Mouse (Mus musculus) liver, embryonic 14.5 days (tissue): ENCODE results near the gene Ahctf1. TPM values are rescaled to one million over a fixed set of nuclear protein-coding genes. Genes with fewer than 3 reads are reported as not detected.

Source experiments
- ATAC-seq: fragments of 200-750 bp; cut with Nextera tagmentation; 2 replicates; pipeline ENCODE4 v1.8.0; 2017; ENCODE audit warnings: moderate number of reproducible peaks, mild to moderate bottlenecking, moderate library complexity; ENCODE audit not compliant: insufficient read depth
- DNase-seq, 3 experiments: peaks; one replicate each; pipeline ENCODE4 v3.0.0-alpha.2; 2012 to 2013; ENCODE audit warnings: low read depth in 3 of 3, low spot score in 3 of 3
- H3K27ac ChIP-seq: fragments of 300-500 bp; sonication (generic); 2 replicates; pipeline ENCODE4 v1.5.1; 2014; ENCODE audit warnings: moderate library complexity, mild to moderate bottlenecking, control low read depth, inconsistent platforms
- H3K27me3 ChIP-seq: fragments of 300-500 bp; sonication (generic); 2 replicates; pipeline ENCODE4 v1.6.1; 2014; ENCODE audit warnings: mild to moderate bottlenecking, low read length, moderate library complexity; ENCODE audit not compliant: control insufficient read depth, insufficient read depth
- H3K36me3 ChIP-seq: fragments of 300-500 bp; sonication (generic); replicated peaks from 2 replicates; pipeline ENCODE4 v1.6.1; 2014; ENCODE audit warnings: low read depth; ENCODE audit not compliant: control insufficient read depth, insufficient read depth
- H3K4me1 ChIP-seq, 2 experiments: fragments of 200-500 bp in 1 of 2; fragments of 300-500 bp in 1 of 2; sonication (generic) in 1 of 2; replicated peaks; 2 replicates each; pipeline ENCODE4 v1.6.1; 2012 to 2014; ENCODE audit warnings: antibody characterized with exemption in 1 of 2, inconsistent platforms in 1 of 2, low read length in 1 of 2; ENCODE audit not compliant: control insufficient read depth in 2 of 2, insufficient read depth in 2 of 2
- H3K4me2 ChIP-seq: fragments of 300-500 bp; sonication (generic); 2 replicates; pipeline ENCODE4 v1.6.1; 2014; ENCODE audit warnings: low read depth, mild to moderate bottlenecking, control low read depth, moderate library complexity
- H3K4me3 ChIP-seq, 2 experiments: fragments of 200-500 bp in 1 of 2; fragments of 300-500 bp in 1 of 2; sonication (generic) in 1 of 2; 2 replicates each; pipeline ENCODE4 v1.5.1; 2012 to 2014; ENCODE audit warnings: low read depth in 2 of 2, low read length in 2 of 2, mild to moderate bottlenecking in 2 of 2, control low read depth in 1 of 2, inconsistent platforms in 1 of 2, moderate library complexity in 1 of 2; ENCODE audit not compliant: insufficient read depth in 1 of 2
- H3K9ac ChIP-seq: fragments of 300-500 bp; sonication (generic); replicated peaks from 2 replicates; pipeline ENCODE4 v1.6.1; 2014; ENCODE audit warnings: mild to moderate bottlenecking, control low read depth, moderate library complexity
- H3K9me3 ChIP-seq: fragments of 300-500 bp; sonication (generic); 2 replicates; pipeline ENCODE4 v1.6.1; 2016; ENCODE audit warnings: low read length, mixed read lengths; ENCODE audit not compliant: control insufficient read depth
- CTCF ChIP-seq: IDR thresholded peaks from 2 replicates; pipeline ENCODE4 v1.5.1; 2016; ENCODE audit warnings: antibody characterized with exemption, low read depth, control low read depth
- EP300 ChIP-seq: IDR thresholded peaks from 2 replicates; pipeline ENCODE4 v1.6.1; 2016; ENCODE audit warnings: antibody characterized with exemption, low read depth
- WGBS: fragments of 180-500 bp; shearing (Covaris S2); extraction: QIAGEN DNeasy Blood & Tissue Kit; methylation state at CpG from one replicate; pipeline ENCODE4 v1.1.7; 2014; ENCODE audit not compliant: insufficient replicate concordance; 5-methylcytosine and 5-hydroxymethylcytosine counted together
- polyA plus RNA-seq, 2 experiments: library from polyadenylated mRNA; depleted of rRNA in 1 of 2; stranded (reverse) in 1 of 2; unstranded in 1 of 2; fragments of >200 nt; fragmentation: Nextera tagmentation in 1 of 2; extraction: Ambion mirVana in 1 of 2; gene quantifications; 2 replicates each; pipeline versions ENCODE4 v1.2.1 to v1.2.3; 2012 to 2014

The Ahctf1 gene
- polyA plus RNA-seq, 2 experiments: 19.2 to 25.5 TPM

DNA sequence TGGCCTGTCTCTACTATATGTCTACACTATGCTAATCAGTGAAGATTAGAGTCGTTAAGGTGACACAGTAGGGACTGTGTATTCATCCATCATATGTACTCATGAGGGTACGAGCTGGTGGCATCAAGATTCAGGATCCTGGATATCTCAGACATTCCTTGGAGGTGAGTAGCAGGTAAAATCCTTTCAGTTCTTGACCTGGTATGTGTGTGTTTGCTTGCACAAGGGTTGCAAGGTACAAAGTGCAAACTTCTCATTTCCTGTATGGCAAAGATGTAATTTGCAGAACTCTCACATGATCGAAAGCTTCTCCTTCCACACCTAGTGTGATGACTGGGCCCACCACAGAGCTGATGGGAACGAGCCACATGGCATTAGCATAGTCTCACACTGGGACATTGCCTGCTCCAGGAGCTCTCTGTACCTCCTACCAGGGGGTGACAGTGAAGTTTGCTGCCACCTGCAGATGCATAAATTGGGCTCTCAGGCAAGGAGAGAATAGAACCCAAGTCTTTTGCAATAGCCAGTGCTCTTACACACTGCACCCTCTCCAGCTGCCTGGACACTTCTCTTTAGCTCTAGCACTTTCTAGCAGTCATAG is 59.8 kb downstream of the Ahctf1 start:
- no peak overlapping the region for H3K9ac ChIP-seq
- ATAC-seq (peak; percentile 34; the same call in 1 of the 2 replicates), DNase-seq (no peak)
- no peak overlapping the region for H3K4me3 ChIP-seq
- H3K27me3 ChIP-seq: no peaks in the 10 kb centered on the region
- H3K4me1 ChIP-seq: no peaks in the 10 kb centered on the region
- 65% methylated on average over 4 of the region's 4 CpGs for WGBS
- no peak overlapping the region for H3K4me2 ChIP-seq
- H3K36me3 ChIP-seq: peaks cover 48% of the 10 kb centered on the region
- no peak for TF ChIP-seq EP300
- TF ChIP-seq CTCF: no peak
- no peaks in the 10 kb centered on the region for H3K9me3 ChIP-seq
- no peak overlapping the region for H3K27ac ChIP-seq

DNA sequence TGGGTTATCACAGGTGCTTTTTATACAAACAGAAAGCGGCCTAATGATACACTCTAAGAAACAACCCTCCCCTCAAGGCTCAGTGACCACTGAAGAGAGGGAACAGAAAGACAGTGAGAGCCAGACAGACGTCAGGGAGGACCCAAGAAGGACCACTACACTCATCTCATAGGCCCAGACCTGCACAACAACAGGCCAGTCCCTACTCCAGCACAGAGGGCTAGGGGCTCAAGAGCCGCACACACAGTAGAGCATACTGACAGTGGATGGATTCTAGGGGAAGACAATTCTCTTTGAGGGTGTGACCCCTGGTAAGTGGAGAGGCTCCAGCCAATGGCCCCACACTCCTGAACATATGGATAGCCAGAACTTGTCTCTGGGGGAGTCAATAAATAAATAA is 67.0 kb downstream of the Ahctf1 start:
- no peak for DNase-seq
- no peak overlapping the region for H3K4me3 ChIP-seq
- no peaks in the 10 kb centered on the region for H3K36me3 ChIP-seq
- no peak overlapping the region for H3K9ac ChIP-seq
- TF ChIP-seq EP300 (no peak), CTCF (no peak)
- no peak for ATAC-seq
- H3K27ac ChIP-seq: no peak overlapping the region
- H3K27me3 ChIP-seq: no peaks in the 10 kb centered on the region
- H3K4me1 ChIP-seq: no peaks in the 10 kb centered on the region
- H3K4me2 ChIP-seq: no peak overlapping the region
- 66% methylated on average over 3 of the region's 3 CpGs for WGBS
- H3K9me3 ChIP-seq: no peaks in the 10 kb centered on the region

- Histone ChIP-seq H3K27ac (no peak overlapping the region), H3K9ac (no peak overlapping the region), H3K27me3 (no peaks in the 10 kb centered on the region), H3K36me3 (no peaks in the 10 kb centered on the region), H3K4me2 (peak overlapping the region; percentile 21; the same call in 1 of the 2 replicates), H3K9me3 (no peaks in the 10 kb centered on the region), H3K4me3 (no peak overlapping the region), H3K4me1 (no peaks in the 10 kb centered on the region)
- DNase-seq (peak; percentile 17 to 37 (median 22)), ATAC-seq (peak; percentile 43; the same call in 1 of the 2 replicates)
- 16% methylated on average over 15 of the region's 15 CpGs for WGBS
- no peak for TF ChIP-seq EP300
- TF ChIP-seq CTCF: peak; percentile 97
These were observed 68.7 kb downstream of the Ahctf1 start for GRCm38 (mm10) chr1:179734500-179735474.

- H3K27ac ChIP-seq: no peak overlapping the region
- no peaks in the 10 kb centered on the region for H3K9me3 ChIP-seq
- 69% methylated on average over 3 of the region's 3 CpGs for WGBS
- no peak overlapping the region for H3K4me3 ChIP-seq
- no peak for TF ChIP-seq CTCF
- TF ChIP-seq EP300: no peak
- DNase-seq: no peak
- H3K36me3 ChIP-seq: no peaks in the 10 kb centered on the region
- H3K9ac ChIP-seq: no peak overlapping the region
- H3K27me3 ChIP-seq: no peaks in the 10 kb centered on the region
- no peak for ATAC-seq
- no peaks in the 10 kb centered on the region for H3K4me1 ChIP-seq
- H3K4me2 ChIP-seq: no peak overlapping the region
These were observed 72.1 kb downstream of the Ahctf1 start for GRCm38 (mm10) chr1:179731391-179731790.

DNA sequence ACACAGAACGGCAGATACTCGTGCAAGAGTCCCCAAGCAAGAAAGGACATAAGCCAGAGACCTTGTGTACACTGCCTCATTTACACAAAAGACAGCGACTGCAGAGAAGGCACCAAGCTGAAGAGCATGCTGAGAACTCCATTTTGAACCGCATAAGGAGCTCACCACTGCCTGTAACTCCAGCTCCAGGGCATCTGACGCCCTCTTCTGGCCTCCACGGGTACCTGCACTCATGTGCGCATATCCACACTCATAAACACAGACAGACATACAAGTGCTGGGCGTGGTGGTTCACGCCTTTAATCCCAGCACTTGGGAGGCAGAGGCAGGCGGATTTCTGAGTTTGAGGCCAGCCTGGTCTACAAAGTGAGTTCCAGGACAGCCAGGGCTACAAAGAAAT is 74.8 kb downstream of the Ahctf1 start:
- 70% methylated on average over 10 of the region's 10 CpGs for WGBS
- no peaks in the 10 kb centered on the region for H3K36me3 ChIP-seq
- ATAC-seq: no peak

More for the DNA sequence above, 74.8 kb downstream of the Ahctf1 start:
- Histone ChIP-seq H3K4me2 (no peak overlapping the region), H3K27me3 (no peaks in the 10 kb centered on the region), H3K27ac (no peak overlapping the region), H3K4me1 (no peaks in the 10 kb centered on the region), H3K4me3 (no peak overlapping the region), H3K9ac (no peak overlapping the region), H3K9me3 (no peaks in the 10 kb centered on the region)
- TF ChIP-seq EP300: no peak
- peak; percentile 25; the same call in 1 of the 2 replicates for TF ChIP-seq CTCF
- DNase-seq: no peak
